Mouse (Mus musculus): ENCODE data around the gene Kif5c. TPM values are rescaled to one million over a fixed set of nuclear protein-coding genes. Genes with fewer than 3 reads are reported as not detected.

Kif5c gene
- total RNA-seq (2021) = 1 to 10 TPM; 4.8 to 5.4 TPM
- long read RNA-seq, experiment 1, partial matches to known transcripts = 8 of 9 reads
- long read RNA-seq, experiment 1, other reads (novel, unspliced or antisense) = 1 of 9 reads
- long read RNA-seq, experiment 2 = 0 reads

DNA sequence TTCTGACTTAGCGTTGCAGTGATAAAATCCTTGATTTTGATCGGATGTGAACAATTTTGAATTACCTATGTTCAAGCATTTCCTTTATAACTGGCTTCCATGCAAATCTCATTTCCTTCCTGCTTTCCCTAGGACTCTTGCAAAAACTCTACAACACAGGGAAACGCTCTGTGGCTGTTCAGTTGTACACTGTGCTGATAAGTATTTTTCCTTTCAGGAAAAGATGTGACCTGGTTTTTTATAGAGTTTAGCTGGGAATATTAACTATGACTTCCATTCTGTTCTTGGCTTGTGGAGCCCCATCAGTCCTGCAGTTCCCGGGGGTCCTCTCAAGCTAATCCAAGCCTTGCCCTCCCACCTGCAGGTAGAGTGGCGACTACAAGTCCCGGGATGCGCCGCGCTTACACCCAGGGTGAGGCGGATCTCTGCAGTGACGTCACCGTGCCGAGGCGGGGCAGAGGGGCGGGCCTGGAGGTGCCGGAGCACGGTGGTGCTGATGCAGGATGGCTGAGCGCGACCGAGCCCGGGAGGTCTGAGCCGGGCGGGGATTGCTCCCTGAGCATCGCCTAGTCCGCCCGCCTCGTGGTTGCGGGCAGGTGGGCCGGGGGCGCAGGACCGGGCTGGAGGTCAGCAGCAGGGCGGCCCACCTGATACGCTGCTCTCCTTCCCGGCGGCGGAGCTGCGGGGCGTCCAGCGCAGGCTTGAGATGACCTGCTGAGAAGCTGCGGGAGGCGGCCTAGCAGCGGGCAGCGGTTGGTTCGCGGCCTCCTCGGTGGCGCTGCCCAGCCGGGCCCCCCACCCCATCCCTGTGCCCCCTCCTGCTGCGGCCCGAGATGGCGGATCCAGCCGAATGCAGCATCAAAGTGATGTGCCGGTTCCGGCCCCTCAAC lies at the start of gene Kif5c:
Gene Kif5c, plus strand, starts transcription at position 470 of the 890 bp plus-strand sequence.
- peak; percentile 89 to 92 for DNase-seq

- DNase-seq = peak; percentile 30 to 53
These were observed 49.0 kb upstream of the Kif5c start for GRCm38 (mm10) chr2:49569862-49570777.

GRCm38 (mm10) chr2:49570778-49571101 lies 48.4 kb upstream of the Kif5c start:
- DNase-seq = no peak

DNA sequence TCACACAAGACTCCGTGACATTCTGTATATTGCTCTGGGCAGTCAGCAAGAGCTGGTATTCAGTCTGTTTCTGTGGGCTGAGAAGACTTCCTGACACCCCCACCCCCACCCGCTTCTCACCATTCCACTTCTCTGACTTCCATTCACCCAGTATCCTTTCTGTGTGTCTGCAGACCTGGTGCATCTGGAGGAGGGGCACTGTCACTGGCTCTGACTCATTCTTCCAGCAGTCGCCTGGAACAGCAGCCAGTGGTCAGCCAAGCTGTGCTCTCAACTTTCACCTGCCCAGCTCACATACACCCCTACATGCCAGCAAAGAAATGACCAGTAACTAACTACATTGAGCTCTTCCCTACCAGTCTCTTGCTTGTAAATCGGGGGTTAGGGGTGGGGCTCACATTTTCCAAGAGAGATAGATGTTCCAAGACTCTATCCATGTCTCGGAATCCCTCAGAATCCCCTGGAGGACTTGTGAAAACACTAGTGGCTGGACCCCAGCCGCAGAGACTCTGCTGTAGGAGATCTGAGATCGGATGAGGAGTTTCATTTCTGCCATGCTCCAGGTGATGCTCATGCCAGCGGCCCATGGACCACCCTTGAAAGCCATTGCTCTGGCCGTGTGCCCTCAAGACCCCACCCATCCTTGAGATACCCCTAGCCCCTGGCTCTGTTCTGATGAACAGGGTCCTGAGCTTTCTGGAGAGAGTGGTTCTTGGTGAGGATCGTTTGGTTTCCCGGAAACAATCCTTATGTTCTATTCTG lies 47.8 kb upstream of the Kif5c start:
- DNase-seq = peak in 1 of 2 experiments; percentile 18

DNA sequence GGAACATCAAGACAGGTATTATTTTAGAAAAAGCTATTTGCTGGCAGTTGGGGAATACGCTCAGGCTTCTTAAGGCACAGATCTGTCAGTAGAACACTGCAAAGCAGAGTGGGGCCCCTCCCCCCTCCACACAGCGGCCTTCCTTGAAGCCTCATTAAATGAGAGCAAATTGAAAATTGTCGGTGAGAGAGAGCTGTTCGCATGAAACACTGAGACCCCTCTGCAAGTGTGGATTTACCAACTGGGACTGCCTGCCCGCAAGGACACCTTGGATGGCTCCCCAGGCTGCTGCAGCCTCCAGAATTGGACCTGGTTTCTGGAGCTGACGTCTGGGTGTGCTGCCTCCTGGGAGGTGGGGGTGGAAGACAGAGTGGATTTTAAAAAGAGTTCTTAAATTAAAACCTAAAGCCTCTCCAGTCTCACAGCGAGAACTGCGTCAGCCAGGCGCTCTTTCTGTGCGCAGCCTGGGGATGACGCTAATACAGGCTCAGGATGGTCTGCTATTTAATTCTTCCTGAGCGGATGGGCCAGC lies 46.9 kb upstream of the Kif5c start:
- peak in 1 of 2 experiments; percentile 14 for DNase-seq

DNA sequence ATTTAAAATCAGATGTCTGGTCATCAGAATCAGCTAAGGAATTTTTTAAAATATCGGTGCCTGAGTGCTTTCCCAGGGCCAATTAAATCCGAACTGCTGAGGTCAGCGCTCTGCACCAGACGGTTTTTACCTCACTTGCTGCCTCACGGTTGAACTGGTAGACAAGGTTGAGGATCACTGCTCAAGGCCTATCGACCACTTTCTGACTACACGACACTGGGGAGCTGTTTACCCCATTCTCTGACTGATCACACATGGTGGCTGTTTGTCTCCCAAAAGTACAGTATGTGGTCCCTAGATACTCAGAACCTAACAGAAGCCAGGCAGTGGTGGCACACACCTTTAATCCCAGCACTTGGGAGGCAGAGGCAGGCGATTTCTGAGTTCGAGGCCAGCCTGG lies 46.4 kb upstream of the Kif5c start:
- DNase-seq = no peak

DNA sequence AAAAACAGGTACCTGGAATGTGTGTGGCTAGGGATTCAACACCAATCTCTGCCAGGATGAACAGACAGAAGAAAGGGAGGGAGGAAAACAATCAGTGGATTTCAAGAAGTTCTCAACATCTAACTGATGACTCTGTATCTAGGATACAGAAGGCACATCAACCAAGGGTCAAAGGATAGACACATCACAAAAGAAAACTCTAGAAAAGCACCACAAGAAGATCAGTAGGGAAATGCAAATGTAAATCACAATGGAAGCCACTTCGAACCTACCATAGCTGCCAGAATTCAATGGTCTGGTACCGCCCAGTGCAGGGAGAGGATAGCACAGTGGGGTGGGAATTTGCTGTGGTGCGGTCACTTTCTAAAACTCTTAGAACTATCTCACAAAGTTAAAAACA lies 45.8 kb upstream of the Kif5c start:
- no peak for DNase-seq

- DNase-seq = no peak
These were observed 38.5 kb upstream of the Kif5c start for GRCm38 (mm10) chr2:49580585-49580984.

- DNase-seq = no peak
These were observed 36.6 kb upstream of the Kif5c start for GRCm38 (mm10) chr2:49582546-49582945.

DNA sequence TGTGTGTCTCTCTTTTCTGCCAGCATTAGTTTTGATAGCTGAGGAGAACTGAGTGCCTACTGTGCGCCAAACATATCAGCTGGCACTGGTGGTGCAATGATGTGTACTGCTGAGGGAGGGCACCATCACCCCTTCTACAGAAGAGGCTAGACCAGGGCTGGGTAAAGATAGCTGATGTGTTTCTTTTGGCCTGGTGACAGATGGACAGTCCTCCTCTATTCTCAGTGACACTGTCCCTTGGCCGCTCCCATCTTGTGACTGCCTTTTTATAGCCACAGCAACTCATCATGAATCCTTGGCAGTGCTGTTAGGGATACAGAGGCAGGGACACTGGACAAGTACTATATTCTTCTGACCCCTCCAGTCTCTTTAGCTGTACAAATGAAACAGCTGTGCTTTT lies 35.8 kb upstream of the Kif5c start:
- no peak for DNase-seq

GRCm38 (mm10) chr2:49590450-49590849 lies 28.6 kb upstream of the Kif5c start:
- peak in 1 of 2 experiments; percentile 27 for DNase-seq

DNA sequence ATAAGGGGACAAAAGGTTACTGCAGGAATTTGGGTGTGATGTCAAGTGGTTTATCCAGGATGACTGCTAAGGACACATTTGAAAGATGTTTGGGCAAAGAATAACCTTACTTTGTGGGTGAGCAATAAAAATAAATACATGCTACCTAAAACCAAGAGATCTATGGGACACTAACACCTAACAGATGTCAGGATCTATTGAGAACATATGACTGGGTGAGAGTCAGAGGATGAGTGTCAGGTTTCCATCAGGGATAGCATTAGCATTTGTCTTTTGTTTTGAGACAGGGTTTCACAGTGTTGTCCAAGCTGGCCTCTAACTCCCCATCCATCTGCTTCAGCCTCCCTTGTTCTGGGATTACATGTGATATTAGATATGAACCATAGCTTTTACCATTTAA lies 26.2 kb upstream of the Kif5c start:
- DNase-seq = no peak

DNA sequence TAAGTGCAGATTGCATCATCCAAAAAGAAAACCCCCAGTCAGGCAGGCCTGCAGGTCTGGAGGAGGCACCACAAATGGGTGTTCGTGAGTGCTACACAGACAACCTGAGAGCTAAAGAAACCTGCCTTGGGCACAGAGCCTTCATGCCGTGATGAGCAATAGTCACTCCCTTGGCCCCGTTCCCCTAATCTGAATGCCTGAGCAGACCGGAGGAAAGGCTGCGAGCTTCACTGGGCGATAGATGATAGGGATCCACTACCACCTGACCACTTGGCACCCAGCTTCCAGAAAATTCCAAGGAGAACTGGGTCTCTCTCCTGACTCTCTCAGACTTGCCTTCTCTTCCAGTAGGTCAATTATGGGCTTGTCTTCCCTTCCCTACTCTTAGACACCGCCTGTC lies 24.2 kb upstream of the Kif5c start:
- DNase-seq = no peak

DNA sequence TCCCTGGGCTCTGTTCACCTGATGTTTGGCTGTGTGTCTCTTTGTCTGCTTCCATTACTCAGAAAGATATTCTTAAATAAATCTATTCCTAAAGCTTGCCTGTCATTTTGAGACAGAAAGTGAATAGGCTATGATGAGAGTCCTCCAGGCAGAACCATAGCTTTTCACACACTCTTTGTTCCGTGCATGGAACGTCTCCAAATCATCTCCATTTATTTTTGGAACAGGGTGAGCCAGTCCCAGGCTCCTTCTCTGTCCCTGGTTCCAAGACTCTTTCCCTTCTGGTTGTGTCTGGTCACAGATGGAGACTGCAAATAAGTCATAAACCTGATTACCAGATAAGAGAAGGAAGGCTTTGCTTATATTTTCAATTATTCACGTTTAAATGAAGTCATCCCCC lies 22.8 kb upstream of the Kif5c start:
- DNase-seq = no peak

DNA sequence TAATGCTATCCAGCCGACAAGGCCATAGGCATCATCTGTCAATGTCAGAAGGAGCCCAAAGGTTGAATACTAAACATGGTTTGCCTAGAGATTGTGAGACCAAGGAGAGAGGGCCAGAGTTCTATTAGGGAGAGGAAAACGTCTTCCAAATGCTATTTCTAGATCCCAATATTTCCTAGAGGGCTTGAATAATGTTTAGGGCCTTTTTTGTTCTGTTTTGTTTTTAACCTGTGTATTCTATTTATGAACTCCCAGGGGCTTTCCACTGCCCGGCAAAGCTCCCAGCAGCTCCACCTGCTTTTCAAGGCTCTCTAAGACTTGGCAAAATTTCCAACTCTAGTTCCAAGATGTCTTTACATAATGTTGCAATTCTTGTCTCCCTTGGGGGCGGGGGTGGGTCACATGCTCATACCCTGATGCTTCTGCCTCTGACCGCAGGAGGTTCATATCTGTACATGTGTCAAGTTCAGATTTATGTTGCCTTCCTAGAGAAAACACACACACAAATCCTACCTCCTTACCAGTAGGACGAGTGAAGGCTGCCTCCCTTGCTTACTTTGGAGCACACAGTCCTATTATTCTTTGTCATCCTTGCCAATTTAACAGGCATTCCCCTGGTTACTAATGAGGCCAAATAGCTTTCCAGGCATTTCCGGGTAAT lies 18.9 kb upstream of the Kif5c start:
- peak; percentile 14 to 17 for DNase-seq

- DNase-seq = no peak
These were observed 16.2 kb upstream of the Kif5c start for GRCm38 (mm10) chr2:49602791-49603349.

- no peak for DNase-seq
These were observed 9.5 kb upstream of the Kif5c start for GRCm38 (mm10) chr2:49609611-49610010.

DNA sequence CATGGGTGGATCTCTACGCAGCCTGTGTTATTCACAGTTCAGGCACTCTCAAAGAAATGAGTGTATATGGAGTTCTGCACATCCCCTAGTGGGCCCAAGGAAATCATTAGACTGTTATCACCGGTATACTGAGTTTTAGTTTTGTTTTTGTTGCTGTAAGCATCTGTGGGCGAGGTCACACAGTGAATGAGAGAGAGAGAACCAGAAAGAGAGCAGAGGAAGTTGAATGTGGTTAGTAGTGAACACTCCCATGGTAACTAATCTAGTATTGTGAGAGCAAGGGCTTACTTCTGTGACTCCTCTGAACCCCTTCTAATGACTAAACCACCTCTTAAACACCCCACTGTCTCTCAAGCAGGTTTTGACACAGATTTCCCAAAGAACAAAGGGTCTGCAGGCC lies 2.3 kb upstream of the Kif5c start:
- DNase-seq = no peak

- DNase-seq = no peak
These were observed 823 bp downstream of the Kif5c start for GRCm38 (mm10) chr2:49619719-49620522.

- DNase-seq = no peak
These were observed 1.6 kb downstream of the Kif5c start for GRCm38 (mm10) chr2:49620626-49621117.
